Mouse (Mus musculus) frontal cortex, adult 2 months (tissue): ENCODE measurements at regions not wholly inside any gene's neighbourhood (a gene's known extent, or its start where the extent isn't known, plus 50 kb on each side); places are given as distances from the start of the nearest gene placed in this dataset.
A peak's percentile ranks its signal among the peaks of the same experiment; 100 is the strongest.

Experiments used
- DNase-seq, 2 experiments: peaks; one replicate each; pipeline ENCODE4 v3.0.0; 2022; ENCODE audit warnings: low spot score in 1 of 2; ENCODE audit errors: extremely low spot score in 1 of 2

GRCm38 (mm10) chr5:44872243-44872642, 72.8 kb upstream of the Ldb2 start:
- peak; percentile 22 to 63 for DNase-seq

DNA sequence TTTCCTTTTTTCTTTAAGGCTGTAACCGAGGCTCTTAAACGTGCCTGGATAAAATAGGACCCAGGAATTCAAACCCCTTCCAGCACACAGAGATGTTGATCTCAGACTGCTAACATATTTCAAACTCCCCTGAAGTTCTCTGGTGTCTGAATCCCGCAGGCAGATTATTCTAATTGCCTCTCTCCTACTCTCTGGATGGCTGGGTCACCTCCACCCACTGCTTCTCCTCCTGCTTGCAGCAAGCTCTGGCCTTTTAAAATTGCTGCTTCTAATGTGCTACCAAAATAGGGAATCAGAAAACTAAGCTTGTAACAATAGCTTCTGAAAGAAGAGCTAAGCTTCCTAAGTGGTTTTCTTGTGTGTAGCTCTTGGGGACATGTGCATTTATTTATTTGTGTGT, 64.4 kb upstream of the Ldb2 start:
- DNase-seq: peak in 1 of 2 experiments; percentile 19

DNA sequence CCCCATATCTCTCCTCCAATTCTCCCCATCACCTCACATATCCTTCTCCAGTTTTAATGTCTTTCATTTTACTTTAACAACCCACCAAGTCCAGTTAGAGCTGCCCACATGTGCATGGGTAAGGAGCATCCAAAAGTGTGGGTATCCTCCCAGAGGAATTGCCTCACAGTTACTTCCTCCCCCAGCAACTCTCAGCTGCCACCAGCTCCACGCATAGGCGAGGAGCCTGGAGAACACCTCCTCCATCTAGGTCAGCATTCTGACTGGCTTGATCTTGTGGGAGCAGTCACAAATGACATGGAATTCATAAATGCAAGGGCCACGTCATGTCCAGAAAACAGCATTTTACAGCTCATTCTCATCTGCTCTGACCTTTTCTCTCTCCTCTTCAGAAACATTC, 63.9 kb upstream of the Ldb2 start:
- DNase-seq: peak; percentile 14 to 38

GRCm38 (mm10) chr5:44854189-44854588, 54.7 kb upstream of the Ldb2 start:
- no peak for DNase-seq
